Mouse (Mus musculus): ENCODE measurements around the gene Mex3a. TPM values are rescaled to one million over a fixed set of nuclear protein-coding genes. Genes with fewer than 3 reads are reported as not detected.

Gene Mex3a
- polyA plus RNA-seq, 1 experiment from 2014 or later: 6.5 TPM

GRCm38 (mm10) chr3:88518411-88518810 is 13.8 kb upstream of the Mex3a start:
- peaks cover 23% of the 10 kb centered on the region for H3K4me1 ChIP-seq (replicated peaks)
- no peak overlapping the region for H3K9ac ChIP-seq
- no peaks in the 10 kb centered on the region for H3K9me3 ChIP-seq (replicated peaks)
- 84% methylated on average over 4 of the region's 4 CpGs for WGBS
- ATAC-seq (replicated peaks; ENCODE audit: insufficient number of reproducible peaks, insufficient read depth, low FRiP score, low read depth): no peak
- no peaks in the 10 kb centered on the region for H3K36me3 ChIP-seq
- no peak overlapping the region for H3K4me3 ChIP-seq
- H3K4me2 ChIP-seq: no peak overlapping the region
- no peak overlapping the region for H3K27ac ChIP-seq
- H3K27me3 ChIP-seq: no peaks in the 10 kb centered on the region

- WGBS: 72% methylated on average over 2 of the region's 2 CpGs
- Histone ChIP-seq H3K36me3 (no peaks in the 10 kb centered on the region), H3K4me1 (replicated peaks) (peaks cover 13% of the 10 kb centered on the region; the same call in 1 of the 2 replicates), H3K27ac (no peak overlapping the region), H3K9me3 (replicated peaks) (no peaks in the 10 kb centered on the region), H3K9ac (no peak overlapping the region), H3K4me3 (no peak overlapping the region), H3K4me2 (no peak overlapping the region), H3K27me3 (no peaks in the 10 kb centered on the region)
- no peak for ATAC-seq (replicated peaks; ENCODE audit: insufficient number of reproducible peaks, insufficient read depth, low FRiP score, low read depth)
These were observed 12.1 kb upstream of the Mex3a start for GRCm38 (mm10) chr3:88520078-88520477.

- ATAC-seq (replicated peaks; ENCODE audit: insufficient number of reproducible peaks, insufficient read depth, low FRiP score, low read depth): no peak
- Histone ChIP-seq H3K4me3 (no peak overlapping the region), H3K36me3 (no peaks in the 10 kb centered on the region), H3K4me2 (no peak overlapping the region), H3K9me3 (replicated peaks) (no peaks in the 10 kb centered on the region), H3K27ac (no peak overlapping the region), H3K27me3 (no peaks in the 10 kb centered on the region), H3K9ac (no peak overlapping the region), H3K4me1 (replicated peaks) (peaks cover 9% of the 10 kb centered on the region; the same call in 1 of the 2 replicates)
- 91% methylated on average over 6 of the region's 6 CpGs for WGBS
These were observed 11.0 kb upstream of the Mex3a start for GRCm38 (mm10) chr3:88521156-88521555.

- no peak overlapping the region for H3K27ac ChIP-seq
These were observed 10.3 kb upstream of the Mex3a start for GRCm38 (mm10) chr3:88521803-88522331.

GRCm38 (mm10) chr3:88523027-88523426 is 9.2 kb upstream of the Mex3a start:
- Histone ChIP-seq H3K27me3 (no peaks in the 10 kb centered on the region), H3K4me3 (no peak overlapping the region), H3K9me3 (replicated peaks) (no peaks in the 10 kb centered on the region), H3K36me3 (no peaks in the 10 kb centered on the region), H3K4me2 (no peak overlapping the region), H3K9ac (no peak overlapping the region), H3K27ac (no peak overlapping the region), H3K4me1 (replicated peaks) (peaks cover 23% of the 10 kb centered on the region)
- 83% methylated on average over 8 of the region's 8 CpGs for WGBS
- ATAC-seq (replicated peaks; ENCODE audit: insufficient number of reproducible peaks, insufficient read depth, low FRiP score, low read depth): no peak

More at GRCm38 (mm10) chr3:88521803-88522331, 10.3 kb upstream of the Mex3a start:
- no peaks in the 10 kb centered on the region for H3K27me3 ChIP-seq
- H3K36me3 ChIP-seq: no peaks in the 10 kb centered on the region
- peaks cover 14% of the 10 kb centered on the region; the same call in 1 of the 2 replicates for H3K4me1 ChIP-seq (replicated peaks)
- no peaks in the 10 kb centered on the region for H3K9me3 ChIP-seq (replicated peaks)
- no peak overlapping the region for H3K9ac ChIP-seq
- ATAC-seq (replicated peaks; ENCODE audit: insufficient number of reproducible peaks, insufficient read depth, low FRiP score, low read depth): no peak
- WGBS: 27% methylated on average over 9 of the region's 9 CpGs
- H3K4me3 ChIP-seq: no peak overlapping the region
- no peak overlapping the region for H3K4me2 ChIP-seq

- Histone ChIP-seq H3K27me3 (no peaks in the 10 kb centered on the region), H3K36me3 (no peaks in the 10 kb centered on the region), H3K4me2 (no peak overlapping the region), H3K4me1 (replicated peaks) (peaks cover 41% of the 10 kb centered on the region), H3K27ac (no peak overlapping the region), H3K4me3 (no peak overlapping the region), H3K9me3 (replicated peaks) (no peaks in the 10 kb centered on the region), H3K9ac (no peak overlapping the region)
- ATAC-seq (replicated peaks; ENCODE audit: insufficient number of reproducible peaks, insufficient read depth, low FRiP score, low read depth): no peak
- 86% methylated on average over 5 of the region's 5 CpGs for WGBS
These were observed 7.2 kb upstream of the Mex3a start for GRCm38 (mm10) chr3:88525021-88525420.

- Histone ChIP-seq H3K4me3 (no peak overlapping the region), H3K4me2 (0 out of 2 replicates have a peak overlapping the region, but pooled peaks have one; percentile 27), H3K9ac (no peak overlapping the region), H3K4me1 (replicated peaks) (peaks cover 48% of the 10 kb centered on the region), H3K27ac (peak overlapping the region; percentile 1), H3K36me3 (no peaks in the 10 kb centered on the region), H3K27me3 (no peaks in the 10 kb centered on the region), H3K9me3 (replicated peaks) (no peaks in the 10 kb centered on the region)
- peak; percentile 48 for ATAC-seq (replicated peaks; ENCODE audit: insufficient number of reproducible peaks, insufficient read depth, low FRiP score, low read depth)
- WGBS: 32% methylated on average over 17 of the region's 17 CpGs
These were observed 5.8 kb upstream of the Mex3a start for GRCm38 (mm10) chr3:88526157-88527131.

GRCm38 (mm10) chr3:88527565-88527964 is 4.6 kb upstream of the Mex3a start:
- no peaks in the 10 kb centered on the region for H3K9me3 ChIP-seq (replicated peaks)
- WGBS: 32% methylated on average over 8 of the region's 8 CpGs
- no peak for ATAC-seq (replicated peaks; ENCODE audit: insufficient number of reproducible peaks, insufficient read depth, low FRiP score, low read depth)
- no peak overlapping the region for H3K4me2 ChIP-seq
- peaks cover 48% of the 10 kb centered on the region for H3K4me1 ChIP-seq (replicated peaks)
- H3K9ac ChIP-seq: peak overlapping the region; percentile 29
- no peaks in the 10 kb centered on the region for H3K36me3 ChIP-seq
- H3K27me3 ChIP-seq: no peaks in the 10 kb centered on the region
- H3K27ac ChIP-seq: no peak overlapping the region
- H3K4me3 ChIP-seq: no peak overlapping the region

- H3K27me3 ChIP-seq: no peaks in the 10 kb centered on the region
- no peak overlapping the region for H3K9ac ChIP-seq
- H3K4me2 ChIP-seq: no peak overlapping the region
- H3K27ac ChIP-seq: 0 out of 2 replicates have a peak overlapping the region, but pooled peaks have one; percentile 89
- WGBS: 82% methylated on average over 11 of the region's 11 CpGs
- H3K4me3 ChIP-seq: no peak overlapping the region
- H3K36me3 ChIP-seq: no peaks in the 10 kb centered on the region
- H3K9me3 ChIP-seq (replicated peaks): no peaks in the 10 kb centered on the region
- ATAC-seq (replicated peaks; ENCODE audit: insufficient number of reproducible peaks, insufficient read depth, low FRiP score, low read depth): no peak
- peaks cover 49% of the 10 kb centered on the region for H3K4me1 ChIP-seq (replicated peaks)
These were observed 3.5 kb upstream of the Mex3a start for GRCm38 (mm10) chr3:88528646-88529045.

- Histone ChIP-seq H3K9ac (peak overlapping the region; percentile 94; the same call in 1 of the 2 replicates), H3K27ac (peak overlapping the region; percentile 89; the same call in 1 of the 2 replicates), H3K4me1 (replicated peaks) (peaks cover 56% of the 10 kb centered on the region), H3K9me3 (replicated peaks) (no peaks in the 10 kb centered on the region), H3K4me2 (peak overlapping the region; percentile 74), H3K27me3 (no peaks in the 10 kb centered on the region), H3K4me3 (peak overlapping the region; percentile 94; the same call in 1 of the 2 replicates), H3K36me3 (no peaks in the 10 kb centered on the region)
- no peak for ATAC-seq (replicated peaks; ENCODE audit: insufficient number of reproducible peaks, insufficient read depth, low FRiP score, low read depth)
- 34% methylated on average over 7 of the region's 7 CpGs for WGBS
These were observed 2.8 kb upstream of the Mex3a start for GRCm38 (mm10) chr3:88529204-88530000.

All from heart, embryonic 15.5 days (tissue).